Mouse (Mus musculus): Measurements from ENCODE around the gene Slc22a6. TPM values are rescaled to one million over a fixed set of nuclear protein-coding genes. Genes with fewer than 3 reads are reported as not detected.

Gene Slc22a6
- polyA plus RNA-seq, 1 experiment from 2014 or later, result not detected

- no peak for ATAC-seq (ENCODE audit: insufficient number of reproducible peaks, insufficient read depth, low FRiP score, low read depth)
- 0 out of 4 replicates have a peak, but pooled peaks cover 0 to 2% of the 10 kb centered on the region in 2 experiments for H3K4me1 ChIP-seq (ENCODE audit: control insufficient read depth in 2 of 2, insufficient read depth in 2 of 2, low read length in 2 of 2)
- peak overlapping the region; percentile 89 for H3K4me2 ChIP-seq (ENCODE audit: low read length)
- 59% methylated on average over 2 of the region's 2 CpGs for whole genome bisulfite sequencing
- 0 out of 2 replicates have a peak overlapping the region, but pooled peaks have one; percentile 68 for H3K9ac ChIP-seq (ENCODE audit: low read length)
- no peaks in the 10 kb centered on the region for H3K36me3 ChIP-seq (ENCODE audit: control insufficient read depth, insufficient read depth, low read length)
- no peaks in the 10 kb centered on the region for H3K9me3 ChIP-seq (ENCODE audit: control insufficient read depth, low read length)
- H3K27me3 ChIP-seq (ENCODE audit: control insufficient read depth, insufficient read depth, low read length), result no peaks in the 10 kb centered on the region
- H3K4me3 ChIP-seq (ENCODE audit: control insufficient read depth in 1 of 2, insufficient read depth in 1 of 2, low read depth in 1 of 2, low read length in 2 of 2), result peak overlapping the region; percentile 32 to 35; a peak in 1 of 4 replicates
- H3K27ac ChIP-seq (replicated peaks in 1 of 2; ENCODE audit: control insufficient read depth in 1 of 2, insufficient read depth in 1 of 2, low read depth in 2 of 2, low read length in 2 of 2), result no peak overlapping the region
These were observed 38.9 kb upstream of the Slc22a6 start for GRCm38 (mm10) chr19:8578970-8579342.

- no peaks in the 10 kb centered on the region for H3K4me1 ChIP-seq (ENCODE audit: control insufficient read depth in 2 of 2, insufficient read depth in 2 of 2, low read length in 2 of 2)
These were observed 32.5 kb upstream of the Slc22a6 start for GRCm38 (mm10) chr19:8585298-8585697.

GRCm38 (mm10) chr19:8585899-8586298, 31.9 kb upstream of the Slc22a6 start:
- no peak for ATAC-seq (ENCODE audit: insufficient number of reproducible peaks, insufficient read depth, low FRiP score, low read depth)
- Histone ChIP-seq H3K27me3 (ENCODE audit: control insufficient read depth, insufficient read depth, low read length) (no peaks in the 10 kb centered on the region), H3K9ac (ENCODE audit: low read length) (no peak overlapping the region), H3K36me3 (ENCODE audit: control insufficient read depth, insufficient read depth, low read length) (no peaks in the 10 kb centered on the region), H3K9me3 (ENCODE audit: control insufficient read depth, low read length) (no peaks in the 10 kb centered on the region), H3K27ac (replicated peaks in 1 of 2; ENCODE audit: control insufficient read depth in 1 of 2, insufficient read depth in 1 of 2, low read depth in 2 of 2, low read length in 2 of 2) (no peak overlapping the region), H3K4me1 (ENCODE audit: control insufficient read depth in 2 of 2, insufficient read depth in 2 of 2, low read length in 2 of 2) (no peaks in the 10 kb centered on the region), H3K4me2 (ENCODE audit: low read length) (no peak overlapping the region), H3K4me3 (ENCODE audit: control insufficient read depth in 1 of 2, insufficient read depth in 1 of 2, low read depth in 1 of 2, low read length in 2 of 2) (no peak overlapping the region)
- WGBS, result 75% methylated on average over 2 of the region's 2 CpGs

More at GRCm38 (mm10) chr19:8585298-8585697, 32.5 kb upstream of the Slc22a6 start:
- Histone ChIP-seq H3K9ac (ENCODE audit: low read length) (no peak overlapping the region), H3K36me3 (ENCODE audit: control insufficient read depth, insufficient read depth, low read length) (no peaks in the 10 kb centered on the region), H3K9me3 (ENCODE audit: control insufficient read depth, low read length) (no peaks in the 10 kb centered on the region), H3K4me2 (ENCODE audit: low read length) (no peak overlapping the region), H3K4me3 (ENCODE audit: control insufficient read depth in 1 of 2, insufficient read depth in 1 of 2, low read depth in 1 of 2, low read length in 2 of 2) (no peak overlapping the region), H3K27me3 (ENCODE audit: control insufficient read depth, insufficient read depth, low read length) (no peaks in the 10 kb centered on the region), H3K27ac (replicated peaks in 1 of 2; ENCODE audit: control insufficient read depth in 1 of 2, insufficient read depth in 1 of 2, low read depth in 2 of 2, low read length in 2 of 2) (no peak overlapping the region)
- WGBS, result 53% methylated on average over 3 of the region's 3 CpGs
- no peak for ATAC-seq (ENCODE audit: insufficient number of reproducible peaks, insufficient read depth, low FRiP score, low read depth)

- Histone ChIP-seq H3K27ac (replicated peaks in 1 of 2; ENCODE audit: control insufficient read depth in 1 of 2, insufficient read depth in 1 of 2, low read depth in 2 of 2, low read length in 2 of 2) (no peak overlapping the region), H3K36me3 (ENCODE audit: control insufficient read depth, insufficient read depth, low read length) (no peaks in the 10 kb centered on the region), H3K4me2 (ENCODE audit: low read length) (no peak overlapping the region), H3K4me3 (ENCODE audit: control insufficient read depth in 1 of 2, insufficient read depth in 1 of 2, low read depth in 1 of 2, low read length in 2 of 2) (no peak overlapping the region), H3K27me3 (ENCODE audit: control insufficient read depth, insufficient read depth, low read length) (no peaks in the 10 kb centered on the region), H3K9me3 (ENCODE audit: control insufficient read depth, low read length) (no peaks in the 10 kb centered on the region), H3K4me1 (ENCODE audit: control insufficient read depth in 2 of 2, insufficient read depth in 2 of 2, low read length in 2 of 2) (no peaks in the 10 kb centered on the region), H3K9ac (ENCODE audit: low read length) (no peak overlapping the region)
- WGBS, result 59% methylated on average over 3 of the region's 3 CpGs
- ATAC-seq (ENCODE audit: insufficient number of reproducible peaks, insufficient read depth, low FRiP score, low read depth), result no peak
These were observed 31.5 kb upstream of the Slc22a6 start for GRCm38 (mm10) chr19:8586350-8586749.

GRCm38 (mm10) chr19:8587315-8587714, 30.5 kb upstream of the Slc22a6 start:
- Histone ChIP-seq H3K27ac (replicated peaks in 1 of 2; ENCODE audit: control insufficient read depth in 1 of 2, insufficient read depth in 1 of 2, low read depth in 2 of 2, low read length in 2 of 2) (no peak overlapping the region), H3K4me2 (ENCODE audit: low read length) (no peak overlapping the region), H3K4me3 (ENCODE audit: control insufficient read depth in 1 of 2, insufficient read depth in 1 of 2, low read depth in 1 of 2, low read length in 2 of 2) (no peak overlapping the region), H3K9me3 (ENCODE audit: control insufficient read depth, low read length) (no peaks in the 10 kb centered on the region), H3K4me1 (ENCODE audit: control insufficient read depth in 2 of 2, insufficient read depth in 2 of 2, low read length in 2 of 2) (no peaks in the 10 kb centered on the region), H3K27me3 (ENCODE audit: control insufficient read depth, insufficient read depth, low read length) (no peaks in the 10 kb centered on the region), H3K36me3 (ENCODE audit: control insufficient read depth, insufficient read depth, low read length) (no peaks in the 10 kb centered on the region), H3K9ac (ENCODE audit: low read length) (no peak overlapping the region)
- ATAC-seq (ENCODE audit: insufficient number of reproducible peaks, insufficient read depth, low FRiP score, low read depth), result no peak
- WGBS, result 52% methylated on average over 1 of the region's 1 CpGs

GRCm38 (mm10) chr19:8590954-8591353, 26.9 kb upstream of the Slc22a6 start, which contains the start of gene Slc22a8:
Slc22a8 (plus strand) TSS chr19:8591254.
- Histone ChIP-seq H3K4me3 (ENCODE audit: control insufficient read depth in 1 of 2, insufficient read depth in 1 of 2, low read depth in 1 of 2, low read length in 2 of 2) (no peak within 1 kb of the TSS), H3K27me3 (ENCODE audit: control insufficient read depth, insufficient read depth, low read length) (no peaks in the 10 kb centered on the region), H3K9me3 (ENCODE audit: control insufficient read depth, low read length) (no peaks in the 10 kb centered on the region), H3K9ac (ENCODE audit: low read length) (no peak within 1 kb of the TSS), H3K36me3 (ENCODE audit: control insufficient read depth, insufficient read depth, low read length) (no peaks in the 10 kb centered on the region), H3K4me1 (ENCODE audit: control insufficient read depth in 2 of 2, insufficient read depth in 2 of 2, low read length in 2 of 2) (peaks cover 5 to 9% of the 10 kb centered on the region in 2 experiments; a peak in 3 of 4 replicates), H3K27ac (replicated peaks in 1 of 2; ENCODE audit: control insufficient read depth in 1 of 2, insufficient read depth in 1 of 2, low read depth in 2 of 2, low read length in 2 of 2) (no peak within 1 kb of the TSS), H3K4me2 (ENCODE audit: low read length) (no peak within 1 kb of the TSS)
- no peak for ATAC-seq (ENCODE audit: insufficient number of reproducible peaks, insufficient read depth, low FRiP score, low read depth)
- WGBS, result 78% methylated on average over 8 of the region's 8 CpGs

- no peak for ATAC-seq (ENCODE audit: insufficient number of reproducible peaks, insufficient read depth, low FRiP score, low read depth)
- Histone ChIP-seq H3K4me1 (ENCODE audit: control insufficient read depth in 2 of 2, insufficient read depth in 2 of 2, low read length in 2 of 2) (peaks cover 5 to 9% of the 10 kb centered on the region in 2 experiments; a peak in 3 of 4 replicates), H3K27me3 (ENCODE audit: control insufficient read depth, insufficient read depth, low read length) (no peaks in the 10 kb centered on the region), H3K4me2 (ENCODE audit: low read length) (no peak overlapping the region), H3K27ac (replicated peaks in 1 of 2; ENCODE audit: control insufficient read depth in 1 of 2, insufficient read depth in 1 of 2, low read depth in 2 of 2, low read length in 2 of 2) (no peak overlapping the region), H3K9ac (ENCODE audit: low read length) (no peak overlapping the region), H3K4me3 (ENCODE audit: control insufficient read depth in 1 of 2, insufficient read depth in 1 of 2, low read depth in 1 of 2, low read length in 2 of 2) (no peak overlapping the region), H3K9me3 (ENCODE audit: control insufficient read depth, low read length) (no peaks in the 10 kb centered on the region), H3K36me3 (ENCODE audit: control insufficient read depth, insufficient read depth, low read length) (no peaks in the 10 kb centered on the region)
- WGBS, result 63% methylated on average over 2 of the region's 2 CpGs
These were observed 25.7 kb upstream of the Slc22a6 start for GRCm38 (mm10) chr19:8592155-8592554.

GRCm38 (mm10) chr19:8592873-8593408, 24.9 kb upstream of the Slc22a6 start:
- no peaks in the 10 kb centered on the region for H3K36me3 ChIP-seq (ENCODE audit: control insufficient read depth, insufficient read depth, low read length)
- H3K9me3 ChIP-seq (ENCODE audit: control insufficient read depth, low read length), result no peaks in the 10 kb centered on the region
- WGBS, result 53% methylated on average over 6 of the region's 6 CpGs
- no peak overlapping the region for H3K4me2 ChIP-seq (ENCODE audit: low read length)
- no peak for ATAC-seq (ENCODE audit: insufficient number of reproducible peaks, insufficient read depth, low FRiP score, low read depth)
- no peak overlapping the region for H3K27ac ChIP-seq (replicated peaks in 1 of 2; ENCODE audit: control insufficient read depth in 1 of 2, insufficient read depth in 1 of 2, low read depth in 2 of 2, low read length in 2 of 2)
- H3K9ac ChIP-seq (ENCODE audit: low read length), result no peak overlapping the region
- H3K4me1 ChIP-seq (ENCODE audit: control insufficient read depth in 2 of 2, insufficient read depth in 2 of 2, low read length in 2 of 2), result peaks cover 5 to 9% of the 10 kb centered on the region in 2 experiments; a peak in 3 of 4 replicates
- H3K27me3 ChIP-seq (ENCODE audit: control insufficient read depth, insufficient read depth, low read length), result no peaks in the 10 kb centered on the region
- no peak overlapping the region for H3K4me3 ChIP-seq (ENCODE audit: control insufficient read depth in 1 of 2, insufficient read depth in 1 of 2, low read depth in 1 of 2, low read length in 2 of 2)
